Mouse (Mus musculus): Measurements from ENCODE around the gene Irak4.

- TF ChIP-seq CTCF (IDR thresholded peaks at IDR 0.05; ENCODE audit: low read depth) (no peak), EP300 (IDR thresholded peaks at IDR 0.05; ENCODE audit: low read depth) (no peak)
These were observed 44.2 kb upstream of the Irak4 start for GRCm38 (mm10) chr15:94499260-94499659.

Measured in liver, embryonic 14.5 days (tissue).